Mouse (Mus musculus) testis, adult 2 months (tissue): ENCODE measurements around the gene Gm45234. TPM values are rescaled to one million over a fixed set of nuclear protein-coding genes. Genes with fewer than 3 reads are reported as not detected.

Source experiments
- H3K27ac ChIP-seq: fragments of 200-500 bp; 2 replicates; pipeline ENCODE4 v1.5.1; 2012; ENCODE audit warnings: low read depth, low read length; ENCODE audit not compliant: control insufficient read depth, insufficient read depth
- H3K27me3 ChIP-seq: fragments of 200-500 bp; 2 replicates; pipeline ENCODE4 v1.6.1; 2012; ENCODE audit warnings: mild to moderate bottlenecking, low read length, moderate library complexity; ENCODE audit not compliant: control insufficient read depth, insufficient read depth
- H3K36me3 ChIP-seq: fragments of 200-500 bp; 2 replicates; pipeline ENCODE4 v1.6.1; 2012; ENCODE audit warnings: mild to moderate bottlenecking, low read length; ENCODE audit not compliant: control insufficient read depth, insufficient read depth
- H3K4me1 ChIP-seq: fragments of 200-500 bp; 2 replicates; pipeline ENCODE4 v1.6.1; 2012; ENCODE audit warnings: low read length; ENCODE audit not compliant: control insufficient read depth, insufficient read depth
- H3K4me3 ChIP-seq: fragments of 200-500 bp; 2 replicates; pipeline ENCODE4 v1.5.1; 2012; ENCODE audit warnings: low read depth, mild to moderate bottlenecking, low read length, moderate library complexity, mixed read lengths; ENCODE audit not compliant: control insufficient read depth
- CTCF ChIP-seq: fragments of 200-500 bp; IDR thresholded peaks from 2 replicates; pipeline ENCODE4 v1.5.1; 2012; ENCODE audit warnings: low read depth, mild to moderate bottlenecking, inconsistent platforms, low read length, moderate library complexity; ENCODE audit not compliant: control insufficient read depth, insufficient read depth, insufficient replicate concordance
- POLR2A ChIP-seq: fragments of 200-500 bp; IDR thresholded peaks from 2 replicates; pipeline ENCODE4 v1.6.1; 2012; ENCODE audit warnings: low read depth, mild to moderate bottlenecking, inconsistent platforms, low read length, moderate library complexity; ENCODE audit not compliant: control insufficient read depth
- polyA plus RNA-seq: library from polyadenylated mRNA; depleted of rRNA; stranded (reverse); fragments of >200 nt; gene quantifications from 2 replicates; pipeline ENCODE4 v1.2.3, GENCODE M21; 2012; rRNA removed

Gene Gm45234
- polyA plus RNA-seq, 1 experiment, result 0.05 TPM

- Histone ChIP-seq H3K4me1 (peaks cover 5% of the 10 kb centered on the region), H3K27me3 (no peaks in the 10 kb centered on the region), H3K27ac (no peak overlapping the region), H3K36me3 (no peaks in the 10 kb centered on the region), H3K4me3 (no peak overlapping the region)
- TF ChIP-seq CTCF, result no peak
- no peak for TF ChIP-seq POLR2A
These were observed 61.5 kb downstream of the Gm45234 start for GRCm38 (mm10) chr6:124694166-124694955.

DNA sequence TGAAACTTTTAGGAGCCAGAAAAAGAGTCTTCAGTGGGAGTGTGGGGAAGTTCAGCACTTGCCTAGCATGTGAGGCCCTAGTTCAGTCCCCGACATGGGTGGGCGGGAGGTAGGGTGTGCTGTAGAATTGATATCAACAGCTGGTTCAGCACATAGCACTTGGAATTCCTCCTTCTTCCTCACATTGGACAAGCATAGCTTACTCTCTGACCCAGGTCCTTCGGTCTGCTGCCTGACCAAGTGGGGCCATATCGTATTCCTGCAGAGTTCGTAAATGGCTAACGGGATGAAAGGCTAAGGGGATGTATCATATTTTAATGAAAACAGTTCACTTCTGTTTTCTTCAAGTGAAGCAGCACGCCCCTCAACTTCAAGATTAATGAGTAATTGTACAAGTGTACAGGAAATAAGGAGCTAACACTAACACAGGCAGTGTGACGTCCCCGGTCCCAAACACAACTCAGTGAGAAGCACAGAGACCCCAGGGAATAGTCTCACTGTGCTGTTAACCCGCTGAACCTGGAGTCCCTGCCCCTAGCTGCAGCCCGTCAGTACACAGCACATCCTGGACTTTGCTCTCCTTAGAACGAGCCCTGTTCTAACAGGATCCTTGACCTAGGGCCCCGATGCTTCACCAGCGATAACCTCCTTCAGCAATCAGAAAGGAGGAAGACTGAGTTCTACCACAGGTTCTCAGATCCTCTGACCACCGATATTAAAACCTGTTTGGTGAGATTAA is 62.4 kb downstream of the Gm45234 start:
- 0 out of 2 replicates have a peak, but pooled peaks cover 2% of the 10 kb centered on the region for H3K4me1 ChIP-seq
- no peak overlapping the region; the same call in 1 of the 2 replicates for H3K27ac ChIP-seq
- H3K27me3 ChIP-seq, result no peaks in the 10 kb centered on the region
- H3K36me3 ChIP-seq, result no peaks in the 10 kb centered on the region
- no peak overlapping the region for H3K4me3 ChIP-seq
- TF ChIP-seq POLR2A (no peak), CTCF (no peak)

GRCm38 (mm10) chr6:124690517-124690916 is 65.3 kb downstream of the Gm45234 start:
- no peaks in the 10 kb centered on the region for H3K27me3 ChIP-seq
- no peaks in the 10 kb centered on the region for H3K36me3 ChIP-seq
- TF ChIP-seq POLR2A (no peak), CTCF (no peak)
- H3K27ac ChIP-seq, result no peak overlapping the region
- H3K4me3 ChIP-seq, result no peak overlapping the region
- H3K4me1 ChIP-seq, result no peaks in the 10 kb centered on the region

Other genes starting within 250 kb of the Gm45234 start
- gene C1ra, start 243.6 kb downstream of the Gm45234 start, polyA plus RNA-seq, result 4.3 and 5.5 TPM in 2 replicates
- gene C1s1, start 213.7 kb downstream of the Gm45234 start, polyA plus RNA-seq, result 9.4 and 10.5 TPM in 2 replicates
- 0.05 and 0.06 TPM in 2 replicates for gene C1rb, start 185.7 kb downstream of the Gm45234 start, polyA plus RNA-seq
- gene C1s2, start 119.9 kb downstream of the Gm45234 start, polyA plus RNA-seq, result 0.19 and 0.32 TPM in 2 replicates
- 282 and 286 TPM in 2 replicates for gene Lpcat3, start 93.0 kb downstream of the Gm45234 start, polyA plus RNA-seq
- gene Emg1, start 43.8 kb downstream of the Gm45234 start, polyA plus RNA-seq, result 39.9 and 44.1 TPM in 2 replicates
- 47.6 and 50.5 TPM in 2 replicates for gene Phb2, start 43.7 kb downstream of the Gm45234 start, polyA plus RNA-seq
- gene Ptpn6, start 17.3 kb downstream of the Gm45234 start, polyA plus RNA-seq, result 1.4 and 1.9 TPM in 2 replicates
- gene Grcc10, start 14.6 kb downstream of the Gm45234 start, polyA plus RNA-seq, result 207 and 220 TPM in 2 replicates
- 69.3 and 76.1 TPM in 2 replicates for gene Atn1, start 503 bp upstream of the Gm45234 start, polyA plus RNA-seq
- gene Eno2, start 13.7 kb upstream of the Gm45234 start, polyA plus RNA-seq, result 0.51 and 0.63 TPM in 2 replicates
- gene Lrrc23, start 23.7 kb upstream of the Gm45234 start, polyA plus RNA-seq, result 105 and 106 TPM in 2 replicates
- gene Spsb2, start 52.6 kb upstream of the Gm45234 start, polyA plus RNA-seq, result 63.6 and 78.1 TPM in 2 replicates
- gene Tpi1, start 58.3 kb upstream of the Gm45234 start, polyA plus RNA-seq, result 471 and 473 TPM in 2 replicates
- 37.4 and 41.2 TPM in 2 replicates for gene Usp5, start 73.5 kb upstream of the Gm45234 start, polyA plus RNA-seq
- 218 and 250 TPM in 2 replicates for gene Cdca3, start 73.5 kb upstream of the Gm45234 start, polyA plus RNA-seq
- gene Gnb3, start 84.3 kb upstream of the Gm45234 start, polyA plus RNA-seq, result 0.07 TPM in 1 of 2 replicates, not detected in the other
- gene P3h3, start 101.7 kb upstream of the Gm45234 start, polyA plus RNA-seq, result 1.5 and 2.8 TPM in 2 replicates
- 9.0 and 9.6 TPM in 2 replicates for gene Gpr162, start 108.0 kb upstream of the Gm45234 start, polyA plus RNA-seq
- gene Cd4, start 132.2 kb upstream of the Gm45234 start, polyA plus RNA-seq, result 0.53 and 0.67 TPM in 2 replicates
- gene Lag3, start 155.7 kb upstream of the Gm45234 start, polyA plus RNA-seq, result 0.11 and 0.12 TPM in 2 replicates
- gene Ptms, start 164.1 kb upstream of the Gm45234 start, polyA plus RNA-seq, result 142 and 168 TPM in 2 replicates
- gene Mlf2, start 175.4 kb upstream of the Gm45234 start, polyA plus RNA-seq, result 75.4 and 76.5 TPM in 2 replicates
- 387 and 413 TPM in 2 replicates for gene Cops7a, start 209.5 kb upstream of the Gm45234 start, polyA plus RNA-seq
- 0.23 and 0.38 TPM in 2 replicates for gene Pianp, start 240.7 kb upstream of the Gm45234 start, polyA plus RNA-seq